Mouse (Mus musculus): Measurements from ENCODE around the gene Pabpn1l. TPM values are rescaled to one million over a fixed set of nuclear protein-coding genes. Genes with fewer than 3 reads are reported as not detected.
A peak's percentile ranks its signal among the peaks of the same experiment; 100 is the strongest.
"Not testable (repeated sequence)": the region's sequence is repeated elsewhere in the genome, so short reads cannot be mapped to it uniquely, and the experiment has no call there.

Pabpn1l gene
- total RNA-seq, 2 experiments from 2014 or later, result not detected

DNA sequence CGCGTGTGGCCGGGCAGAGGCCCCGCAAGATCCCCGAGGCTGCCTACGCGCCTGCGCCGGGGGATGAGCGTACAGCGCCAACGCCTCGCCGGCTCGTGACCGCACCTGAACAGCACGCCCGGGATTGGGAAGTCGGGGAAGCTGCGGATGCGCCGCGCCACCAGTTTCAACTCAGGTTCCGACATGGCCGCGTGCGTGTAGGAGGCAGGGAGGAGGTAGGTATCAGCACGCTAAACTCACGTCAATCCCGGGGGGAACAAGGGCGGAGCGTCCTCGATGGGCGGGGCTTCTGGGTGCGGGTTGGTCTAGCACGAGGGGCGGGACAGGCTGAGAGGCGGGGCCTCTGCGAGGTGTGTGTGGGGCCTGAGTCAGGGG, 45.9 kb downstream of the Pabpn1l start, which contains the start of gene Aprt:
Gene Aprt, minus strand, starts transcription at position 262 of the 375 bp plus-strand sequence.
- DNase-seq (ENCODE audit: low spot score in 2 of 2), result peak; percentile 67 to 89

DNA sequence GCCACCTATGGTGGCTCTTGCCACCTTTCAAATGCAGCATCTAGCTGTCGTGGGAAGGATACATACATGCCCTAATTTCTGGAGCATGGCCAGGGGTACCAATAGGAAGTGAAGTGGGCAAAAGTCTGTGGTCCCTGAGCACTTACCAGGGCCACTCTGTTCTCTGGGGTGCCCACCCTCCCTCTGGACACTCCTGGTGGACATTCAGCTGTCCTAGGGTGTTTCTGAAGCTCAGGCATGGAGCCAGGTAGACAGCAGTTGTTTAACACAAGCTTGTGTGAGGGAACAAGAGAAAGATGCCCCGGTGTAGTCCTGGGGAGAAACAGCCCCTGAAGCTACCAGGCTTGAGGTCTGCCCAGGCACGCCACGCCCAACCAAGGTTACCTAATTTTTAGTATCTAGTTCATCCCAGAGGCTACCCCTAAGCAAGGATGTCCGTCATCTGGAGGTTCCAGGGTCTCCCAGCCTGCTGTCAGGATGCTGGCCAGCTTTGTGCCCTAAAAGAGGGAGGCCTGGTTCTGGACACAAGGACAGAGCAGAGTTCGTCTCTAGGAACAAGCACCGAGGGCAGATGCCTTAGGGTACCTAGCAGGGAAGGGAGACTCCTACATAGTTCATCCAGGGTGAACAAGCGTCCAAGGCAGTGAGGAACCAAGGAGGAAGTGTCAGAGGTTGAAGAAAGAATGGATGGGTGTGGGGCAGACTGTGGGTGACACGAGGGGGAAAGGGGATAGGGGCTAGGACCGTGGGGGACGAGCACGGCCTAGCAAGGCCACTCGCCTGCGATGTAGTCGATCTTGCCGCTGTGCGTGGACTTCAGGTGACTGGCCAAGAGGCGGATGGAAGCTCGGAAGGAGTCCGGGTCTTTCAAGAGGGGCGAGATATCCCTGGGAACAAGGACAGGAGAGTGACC, 46.5 kb downstream of the Pabpn1l start:
- no peak for DNase-seq (ENCODE audit: low spot score in 2 of 2)

DNA sequence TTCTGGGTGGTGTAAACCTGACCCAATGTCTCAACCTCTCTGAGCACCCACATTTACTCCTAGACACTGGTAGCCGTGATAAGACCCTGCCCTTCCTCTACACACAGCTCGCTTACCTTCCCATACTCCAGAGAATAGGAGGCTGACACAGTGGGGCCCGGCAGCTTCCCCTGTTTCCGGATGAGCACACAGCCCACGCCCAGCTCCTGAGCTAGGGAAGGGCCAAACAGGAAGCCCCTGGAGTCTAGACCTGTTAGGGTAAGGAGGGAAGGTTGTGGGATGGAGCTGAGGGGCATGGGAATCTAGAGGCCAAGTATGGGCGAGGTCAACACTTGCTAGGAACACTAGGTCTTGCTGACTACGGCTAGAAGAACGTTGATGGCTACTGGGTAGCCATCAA, 47.3 kb downstream of the Pabpn1l start:
- DNase-seq (ENCODE audit: low spot score in 2 of 2), result no peak

DNA sequence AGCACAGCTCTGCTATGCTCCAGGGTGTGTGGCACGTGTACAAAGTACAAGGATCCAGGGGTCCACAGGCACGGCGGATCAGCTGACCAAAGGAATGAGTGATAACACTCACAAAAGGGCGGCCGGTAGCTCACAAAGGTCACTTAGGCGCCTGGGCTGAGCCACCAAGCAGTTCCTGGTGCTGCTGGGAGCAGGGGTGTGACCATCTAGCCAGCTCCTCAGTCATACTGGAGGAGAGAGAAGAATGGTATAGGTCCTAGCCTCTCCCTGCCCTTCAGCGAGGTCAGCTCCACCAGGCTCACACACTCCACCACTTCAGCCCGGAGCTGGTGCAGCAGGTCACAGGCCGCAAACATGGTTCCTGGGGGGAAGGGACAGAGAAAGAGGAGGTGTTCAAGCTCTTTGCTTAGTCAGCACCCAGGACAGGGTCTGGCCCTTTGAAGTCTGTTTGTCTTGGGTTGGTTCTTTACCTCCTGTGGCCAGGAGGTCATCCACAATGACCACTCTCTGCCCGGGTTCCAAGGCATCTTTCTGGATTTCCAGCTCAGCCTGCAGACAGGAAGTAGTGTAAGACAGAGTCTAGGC, 47.8 kb downstream of the Pabpn1l start:
- DNase-seq (ENCODE audit: low spot score in 2 of 2), result no peak

DNA sequence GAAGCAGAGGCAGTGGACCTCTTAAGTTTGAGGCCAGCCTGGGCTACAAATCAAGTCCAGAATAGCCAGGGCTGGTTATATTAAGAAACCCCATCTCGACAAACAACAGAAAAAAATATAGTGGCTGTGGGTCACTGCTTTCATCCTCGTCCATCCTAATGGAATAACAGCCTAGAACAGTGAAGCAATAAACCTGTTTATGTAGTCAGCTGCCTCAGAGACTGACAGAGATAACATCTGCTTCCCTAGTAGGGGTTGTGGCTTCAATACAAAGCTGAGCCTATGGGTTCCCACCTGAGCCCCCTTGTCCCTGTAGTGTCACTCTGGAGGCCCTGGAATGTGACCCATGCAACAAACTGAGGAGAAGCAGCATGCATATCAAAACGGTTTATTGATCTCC, 48.3 kb downstream of the Pabpn1l start:
- DNase-seq (ENCODE audit: low spot score in 2 of 2), result no peak

DNA sequence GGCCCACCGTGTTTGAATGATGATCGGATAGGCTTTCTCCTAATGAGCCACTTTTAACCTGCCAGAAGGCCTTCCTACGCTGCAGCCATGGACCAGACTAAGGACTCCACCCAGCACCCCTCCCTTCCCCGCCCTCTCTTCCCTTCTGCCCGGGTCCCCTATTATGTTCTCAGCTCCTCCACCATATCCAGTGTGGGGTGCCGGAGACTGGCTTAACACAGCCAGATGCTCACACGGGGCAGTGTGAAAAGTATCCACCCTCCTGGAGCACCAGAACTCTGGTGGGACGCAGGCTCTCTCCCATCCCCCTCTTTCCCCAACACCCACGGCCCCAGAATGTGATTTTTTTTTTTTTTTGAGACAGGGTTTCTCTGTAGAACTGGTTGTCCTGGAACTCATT, 49.0 kb downstream of the Pabpn1l start:
- DNase-seq (ENCODE audit: low spot score in 2 of 2), result no peak

DNA sequence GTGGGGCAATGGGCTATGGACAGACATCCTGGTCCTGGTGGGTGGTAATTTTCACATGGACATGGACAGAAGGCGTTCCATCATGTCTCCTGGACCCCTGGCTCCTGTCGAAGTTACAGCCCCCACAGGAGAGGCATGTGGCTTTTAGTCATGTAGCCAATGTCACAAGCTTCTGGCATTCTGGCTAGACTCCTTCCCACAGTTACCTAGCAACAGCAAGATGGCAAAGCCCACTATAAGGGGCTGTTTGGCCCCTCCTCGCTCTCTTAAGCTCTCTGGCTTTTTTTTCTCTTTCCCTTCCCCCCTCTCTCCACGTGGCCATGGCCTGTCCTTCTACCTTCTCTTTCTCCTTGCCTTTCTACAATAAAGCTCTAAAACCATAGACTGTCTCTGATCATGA, 49.4 kb downstream of the Pabpn1l start:
- not testable (repeated sequence) for DNase-seq (ENCODE audit: low spot score in 2 of 2)

DNA sequence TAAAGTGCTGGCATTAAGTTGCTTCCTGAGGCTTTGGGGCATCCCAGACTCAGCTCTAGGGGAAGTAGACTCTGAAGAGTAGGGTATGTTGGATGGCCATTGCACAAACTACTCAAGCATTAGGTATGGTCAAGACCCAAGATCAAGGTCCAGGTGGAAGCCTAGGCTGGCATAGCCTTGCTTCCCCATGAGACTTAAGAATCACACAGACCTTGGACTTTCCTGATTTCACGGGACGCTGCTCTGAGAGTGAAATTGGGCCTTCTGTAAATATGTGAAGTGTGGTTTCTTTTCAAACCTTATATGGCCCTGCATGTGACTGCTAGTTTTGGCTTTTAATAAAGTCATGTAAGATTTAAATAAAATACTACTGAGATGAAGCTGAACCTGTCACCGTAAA, 49.8 kb downstream of the Pabpn1l start:
- no peak for DNase-seq (ENCODE audit: low spot score in 2 of 2)

DNA sequence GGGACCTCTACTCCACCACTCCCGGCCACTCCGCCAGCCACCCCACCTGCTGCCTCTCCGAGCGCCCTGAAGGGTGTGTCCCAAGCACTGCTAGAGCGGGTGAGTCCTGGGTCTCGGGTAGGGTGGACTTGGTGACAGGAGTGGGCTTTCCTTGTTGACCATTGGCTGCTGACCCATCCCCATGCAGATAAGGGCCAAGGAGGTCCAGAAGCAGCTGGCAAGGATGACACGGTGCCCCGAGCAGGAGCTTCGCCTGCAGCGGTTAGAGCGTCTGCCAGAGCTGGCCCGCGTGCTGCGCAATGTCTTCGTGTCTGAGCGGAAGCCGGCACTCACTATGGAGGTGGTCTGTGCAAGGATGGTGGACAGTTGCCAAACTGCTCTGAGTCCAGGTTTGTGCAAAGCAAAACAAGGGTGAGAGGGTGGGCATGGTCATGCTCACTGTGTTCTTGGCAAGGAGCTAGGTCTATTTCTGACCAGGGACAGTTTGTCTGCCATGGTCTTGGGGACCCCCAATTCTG, 50.7 kb downstream of the Pabpn1l start:
- no peak for DNase-seq (ENCODE audit: low spot score in 2 of 2)

DNA sequence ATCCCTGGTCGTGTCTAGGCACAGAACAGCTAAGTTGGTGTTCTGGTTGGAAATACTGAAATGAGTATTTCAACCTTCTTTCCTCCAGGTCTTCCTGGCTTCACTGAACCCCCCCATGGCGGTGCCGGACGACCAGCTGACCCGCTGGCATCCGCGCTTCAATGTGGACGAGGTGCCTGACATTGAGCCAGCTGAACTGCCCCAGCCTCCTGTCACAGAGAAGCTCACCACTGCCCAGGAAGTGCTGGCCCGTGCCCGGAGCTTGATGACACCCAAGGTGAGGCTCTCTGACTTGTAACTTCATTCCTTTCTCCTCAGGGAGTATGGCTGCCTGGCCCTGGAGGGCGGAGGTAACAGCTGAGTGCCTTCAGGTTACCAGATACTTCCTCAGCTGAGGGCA, 51.4 kb downstream of the Pabpn1l start:
- no peak for DNase-seq (ENCODE audit: low spot score in 2 of 2)

DNA sequence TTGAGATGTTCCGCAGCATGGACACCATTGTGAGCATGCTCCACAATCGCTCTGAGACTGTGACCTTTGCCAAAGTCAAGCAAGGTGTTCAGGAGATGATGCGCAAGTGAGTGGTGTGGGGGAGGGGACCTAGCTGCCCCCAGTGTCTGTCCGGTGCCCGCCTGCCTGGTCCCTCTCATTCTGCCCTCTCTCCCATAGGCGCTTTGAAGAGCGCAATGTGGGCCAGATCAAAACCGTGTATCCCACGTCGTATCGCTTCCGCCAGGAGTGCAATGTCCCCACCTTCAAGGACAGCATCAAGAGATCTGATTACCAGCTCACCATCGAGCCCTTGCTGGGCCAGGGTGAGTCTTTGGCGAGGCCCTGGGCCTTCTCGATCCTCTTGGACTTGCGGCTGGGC, 52.5 kb downstream of the Pabpn1l start:
- DNase-seq (ENCODE audit: low spot score in 2 of 2), result no peak

Small RNA genes lying within 50 kb of the gene (microRNA-seq; reads per million reads assigned to microRNA genes)
- gene Mir6396, result not detected

Other genes with a start within 250 kb of the Pabpn1l start
- gene Zc3h18, start 246.1 kb downstream of the Pabpn1l start, total RNA-seq (2021), result 10 to 100 TPM; 48.9 to 52.0 TPM
- gene Il17c, start 200.7 kb downstream of the Pabpn1l start, total RNA-seq (2021), result not detected
- 10 to 100 TPM; 49.9 to 76.7 TPM for gene Cyba, start 189.8 kb downstream of the Pabpn1l start, total RNA-seq (2021)
- 10 to 100 TPM in 1 of 2 experiments, 1 to 10 TPM in 1; 9.1 to 11.5 TPM for gene Mvd, start 179.3 kb downstream of the Pabpn1l start, total RNA-seq (2021)
- under 1 TPM; 0.42 to 0.56 TPM for gene Snai3, start 162.0 kb downstream of the Pabpn1l start, total RNA-seq (2021)
- 10 to 100 TPM; 47.5 to 53.7 TPM for gene Rnf166, start 146.7 kb downstream of the Pabpn1l start, total RNA-seq (2021)
- gene Ctu2, start 146.6 kb downstream of the Pabpn1l start, total RNA-seq (2021), result 10 to 100 TPM; 27.7 to 37.0 TPM
- 10 to 100 TPM; 49.0 to 52.1 TPM for gene Piezo1, start 71.4 kb downstream of the Pabpn1l start, total RNA-seq (2021)
- 10 to 100 TPM; 33.2 to 36.6 TPM for gene Cdt1, start 54.7 kb downstream of the Pabpn1l start, total RNA-seq (2021)
- gene Aprt, start 45.8 kb downstream of the Pabpn1l start, total RNA-seq (2021), result 10 to 100 TPM; 93.4 to 98.6 TPM
- 10 to 100 TPM; 11.9 to 13.9 TPM for gene Galns, start 11.3 kb downstream of the Pabpn1l start, total RNA-seq (2021)
- gene Trappc2l, start 11.1 kb downstream of the Pabpn1l start, total RNA-seq (2021), result 10 to 100 TPM; 51.5 to 51.8 TPM
- gene Cbfa2t3, start 76.4 kb upstream of the Pabpn1l start, total RNA-seq (2021), result 10 to 100 TPM; 11.3 to 12.0 TPM
- gene Acsf3, start 152.7 kb upstream of the Pabpn1l start, total RNA-seq (2021), result 10 to 100 TPM; 34.0 to 35.8 TPM
- 1 to 10 TPM in 1 of 2 experiments, under 1 TPM in 1; 0.62 to 1.8 TPM for gene Cdh15, start 225.2 kb upstream of the Pabpn1l start, total RNA-seq (2021)

Data from adrenal gland, postnatal 4 days (tissue).